Mouse (Mus musculus) forebrain, postnatal 0 days (tissue): ENCODE results near the gene Unc13d. TPM values are rescaled to one million over a fixed set of nuclear protein-coding genes. Genes with fewer than 3 reads are reported as not detected.

Experiments used
- ATAC-seq: fragments of 200-750 bp; cut with Nextera tagmentation; 2 replicates; pipeline ENCODE4 v1.8.0; 2017; ENCODE audit warnings: mild to moderate bottlenecking, moderate library complexity
- DNase-seq: peaks from one replicate; pipeline ENCODE4 v3.0.0-alpha.2; 2015
- H3K27ac ChIP-seq: fragments of 300-500 bp; sonication (generic); 2 replicates; pipeline ENCODE4 v1.5.1; 2014; ENCODE audit warnings: low read depth, mild to moderate bottlenecking, antibody characterized with exemption, low read length, moderate library complexity, mixed read lengths
- H3K27me3 ChIP-seq: fragments of 300-500 bp; sonication (generic); 2 replicates; pipeline ENCODE4 v1.6.1; 2014; ENCODE audit warnings: mild to moderate bottlenecking, low read length, mixed read lengths; ENCODE audit not compliant: insufficient read depth
- H3K36me3 ChIP-seq: fragments of 300-500 bp; sonication (generic); 2 replicates; pipeline ENCODE4 v1.6.1; 2014; ENCODE audit warnings: mild to moderate bottlenecking, moderate library complexity; ENCODE audit not compliant: insufficient read depth
- H3K4me1 ChIP-seq: fragments of 300-500 bp; sonication (generic); 2 replicates; pipeline ENCODE4 v1.6.1; 2014; ENCODE audit warnings: antibody characterized with exemption; ENCODE audit not compliant: insufficient read depth
- H3K4me2 ChIP-seq: fragments of 300-500 bp; sonication (generic); 2 replicates; pipeline ENCODE4 v1.6.1; 2014; ENCODE audit warnings: low read depth, mild to moderate bottlenecking, moderate library complexity
- H3K4me3 ChIP-seq: fragments of 300-500 bp; sonication (generic); 2 replicates; pipeline ENCODE4 v1.5.1; 2014; ENCODE audit warnings: low read depth, low read length, mixed read lengths
- H3K9ac ChIP-seq: fragments of 300-500 bp; sonication (generic); 2 replicates; pipeline ENCODE4 v1.6.1; 2014; ENCODE audit warnings: mild to moderate bottlenecking
- H3K9me3 ChIP-seq: fragments of 300-500 bp; sonication (generic); 2 replicates; pipeline ENCODE4 v1.6.1; 2016; ENCODE audit warnings: low read length
- CTCF ChIP-seq: sonication (generic); IDR thresholded peaks from 2 replicates; pipeline ENCODE4 v1.5.1; 2016; ENCODE audit warnings: antibody characterized with exemption, control low read depth, low read depth
- WGBS: fragments of 180-500 bp; shearing (Covaris S2); extraction: QIAGEN DNeasy Blood & Tissue Kit; methylation state at CpG from one replicate; pipeline ENCODE4 v1.1.7; 2014; 5-methylcytosine and 5-hydroxymethylcytosine counted together
- polyA plus RNA-seq: library from polyadenylated mRNA; unstranded; fragments of >200 nt; fragmentation: Nextera tagmentation; extraction: Ambion mirVana; gene quantifications from 2 replicates; pipeline ENCODE4 v1.2.1, GENCODE M21; 2015
- total RNA-seq: library from RNA; depleted of rRNA; stranded (reverse); fragments of >200 nt; gene quantifications from 2 replicates; pipeline ENCODE4 v1.2.3, GENCODE M21; 2014

Unc13d gene
- total and polyA plus RNA-seq, 2 experiments from 2014 or later = 0.58 to 0.86 TPM

GRCm38 (mm10) chr11:116076266-116076540 is 1.6 kb downstream of the Unc13d start:
- Histone ChIP-seq H3K27me3 (no peaks in the 10 kb centered on the region), H3K9me3 (no peaks in the 10 kb centered on the region), H3K4me3 (no peak overlapping the region), H3K4me2 (no peak overlapping the region), H3K4me1 (0 out of 2 replicates have a peak, but pooled peaks cover 3% of the 10 kb centered on the region), H3K27ac (no peak overlapping the region), H3K36me3 (peaks cover 26% of the 10 kb centered on the region), H3K9ac (no peak overlapping the region)
- WGBS = 68% methylated on average over 7 of the region's 7 CpGs
- no peak for DNase-seq
- ATAC-seq = no peak
- no peak for TF ChIP-seq CTCF

- ATAC-seq = no peak
- Histone ChIP-seq H3K4me3 (no peak overlapping the region), H3K9ac (no peak overlapping the region), H3K27me3 (no peaks in the 10 kb centered on the region), H3K27ac (no peak overlapping the region), H3K4me2 (no peak overlapping the region), H3K4me1 (0 out of 2 replicates have a peak, but pooled peaks cover 3% of the 10 kb centered on the region), H3K9me3 (no peaks in the 10 kb centered on the region), H3K36me3 (peaks cover 21% of the 10 kb centered on the region)
- 0 out of 2 replicates have a peak, but pooled peaks have one; percentile 11 for TF ChIP-seq CTCF
- no peak for DNase-seq
- 62% methylated on average over 20 of the region's 20 CpGs for WGBS
These were observed 2.1 kb downstream of the Unc13d start for GRCm38 (mm10) chr11:116075539-116076265.

- Histone ChIP-seq H3K36me3 (peaks cover 9% of the 10 kb centered on the region), H3K4me3 (no peak overlapping the region), H3K4me2 (no peak overlapping the region), H3K4me1 (0 out of 2 replicates have a peak, but pooled peaks cover 3% of the 10 kb centered on the region), H3K27me3 (no peaks in the 10 kb centered on the region), H3K9me3 (no peaks in the 10 kb centered on the region), H3K9ac (no peak overlapping the region), H3K27ac (no peak overlapping the region)
- no peak for TF ChIP-seq CTCF
- no peak for DNase-seq
- WGBS = 65% methylated on average over 7 of the region's 7 CpGs
- ATAC-seq = no peak
These were observed 3.2 kb downstream of the Unc13d start for GRCm38 (mm10) chr11:116074436-116074991.

- no peaks in the 10 kb centered on the region for H3K4me1 ChIP-seq
- H3K27me3 ChIP-seq = no peaks in the 10 kb centered on the region
- H3K9ac ChIP-seq = no peak overlapping the region
- no peaks in the 10 kb centered on the region for H3K9me3 ChIP-seq
- ATAC-seq = no peak
- DNase-seq = no peak
- no peaks in the 10 kb centered on the region for H3K36me3 ChIP-seq
- no peak overlapping the region for H3K4me3 ChIP-seq
- H3K27ac ChIP-seq = no peak overlapping the region
- 81% methylated on average over 3 of the region's 3 CpGs for WGBS
- no peak for TF ChIP-seq CTCF
- H3K4me2 ChIP-seq = no peak overlapping the region
These were observed 5.2 kb downstream of the Unc13d start for GRCm38 (mm10) chr11:116072608-116073007.

GRCm38 (mm10) chr11:116071510-116071909 is 6.3 kb downstream of the Unc13d start:
- TF ChIP-seq CTCF = peak; percentile 32; the same call in 1 of the 2 replicates
- Histone ChIP-seq H3K4me1 (no peaks in the 10 kb centered on the region), H3K9ac (no peak overlapping the region), H3K4me2 (no peak overlapping the region), H3K36me3 (no peaks in the 10 kb centered on the region), H3K4me3 (no peak overlapping the region), H3K9me3 (no peaks in the 10 kb centered on the region), H3K27ac (no peak overlapping the region), H3K27me3 (no peaks in the 10 kb centered on the region)
- 72% methylated on average over 5 of the region's 5 CpGs for WGBS
- ATAC-seq (no peak), DNase-seq (no peak)

- ATAC-seq (no peak), DNase-seq (no peak)
- Histone ChIP-seq H3K4me1 (no peaks in the 10 kb centered on the region), H3K27me3 (no peaks in the 10 kb centered on the region), H3K4me2 (no peak overlapping the region), H3K36me3 (peaks cover 8% of the 10 kb centered on the region; the same call in 1 of the 2 replicates), H3K4me3 (no peak overlapping the region), H3K9ac (no peak overlapping the region), H3K27ac (no peak overlapping the region), H3K9me3 (no peaks in the 10 kb centered on the region)
- 88% methylated on average over 12 of the region's 12 CpGs for WGBS
- TF ChIP-seq CTCF = no peak
These were observed 12.4 kb downstream of the Unc13d start for GRCm38 (mm10) chr11:116065345-116065744.

GRCm38 (mm10) chr11:116064187-116064867 is 13.4 kb downstream of the Unc13d start:
- Histone ChIP-seq H3K9me3 (no peaks in the 10 kb centered on the region), H3K27ac (no peak overlapping the region), H3K27me3 (no peaks in the 10 kb centered on the region), H3K4me1 (no peaks in the 10 kb centered on the region), H3K4me3 (no peak overlapping the region), H3K36me3 (peaks cover 17% of the 10 kb centered on the region), H3K4me2 (no peak overlapping the region), H3K9ac (no peak overlapping the region)
- ATAC-seq (no peak), DNase-seq (no peak)
- no peak for TF ChIP-seq CTCF
- WGBS = 70% methylated on average over 23 of the region's 23 CpGs
